Mouse (Mus musculus): ENCODE data around the gene Sucnr1. TPM values are rescaled to one million over a fixed set of nuclear protein-coding genes. Genes with fewer than 3 reads are reported as not detected.
"Not testable (repeated sequence)": the region's sequence is repeated elsewhere in the genome, so short reads cannot be mapped to it uniquely, and the experiment has no call there.

Gene Sucnr1
- polyA plus RNA-seq (2012; rRNA removed): 1.0 and 1.5 TPM in 2 replicates

DNA sequence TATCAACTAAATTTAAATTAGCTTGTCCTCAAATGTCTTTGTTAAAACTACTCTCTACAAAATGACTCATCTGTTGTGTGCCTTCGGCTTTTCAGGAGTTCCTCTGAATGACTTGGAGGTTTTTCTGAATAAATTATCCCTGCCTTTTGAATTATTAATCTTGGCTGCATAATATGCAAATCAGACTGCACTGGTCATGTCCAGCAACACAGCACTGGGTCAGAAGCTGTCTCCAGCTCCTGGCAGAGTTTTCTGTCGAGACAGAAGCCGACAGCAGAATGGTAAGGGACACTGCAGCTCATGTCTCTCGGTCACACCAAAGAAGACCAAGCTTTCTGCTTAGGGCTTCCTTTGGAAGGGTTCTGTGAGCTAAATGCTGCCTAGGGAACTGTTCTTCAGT is at the start of gene Sucnr1:
Sucnr1 (plus strand) TSS at position 222 of the 400 bp plus-strand sequence.
- no peak for DNase-seq (ENCODE audit: low read depth, low spot score)
- 77% methylated on average over 4 of the region's 4 CpGs for WGBS

DNA sequence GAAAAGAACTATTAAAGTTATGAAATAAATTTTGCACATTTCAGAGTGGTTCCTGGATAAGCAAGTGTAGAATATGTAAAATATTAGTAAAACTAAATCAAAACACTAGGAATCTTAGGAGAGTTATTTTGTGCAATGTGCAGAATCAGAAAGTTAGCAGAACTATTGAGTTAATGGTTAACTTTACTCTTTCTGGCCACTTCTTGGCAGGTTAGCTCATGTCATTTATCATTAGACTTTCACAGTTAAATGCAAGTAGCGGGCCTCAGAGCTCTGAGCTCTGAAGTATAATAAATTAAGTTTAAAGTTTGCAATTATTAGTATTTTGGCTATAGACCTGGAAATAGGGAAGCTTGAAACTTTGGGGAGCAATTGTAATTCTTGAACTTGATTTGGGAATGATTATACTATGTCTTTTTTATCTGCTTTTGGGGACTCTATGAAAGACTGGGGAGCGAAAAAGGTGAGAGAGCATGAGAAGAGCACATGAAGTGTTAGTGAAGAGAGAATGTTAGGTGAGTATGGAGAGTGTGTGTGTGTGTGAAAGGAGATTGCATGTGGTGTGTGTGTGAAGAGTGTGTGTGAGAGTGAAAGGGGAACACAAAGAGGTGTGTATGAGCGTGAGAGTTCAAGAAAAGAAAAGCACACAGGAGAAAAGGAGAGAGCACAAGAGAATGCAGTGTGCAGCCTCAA is 35.3 kb upstream of the Sucnr1 start:
- WGBS: 71% methylated on average over 3 of the region's 3 CpGs
- DNase-seq (ENCODE audit: low read depth, low spot score): no peak

DNA sequence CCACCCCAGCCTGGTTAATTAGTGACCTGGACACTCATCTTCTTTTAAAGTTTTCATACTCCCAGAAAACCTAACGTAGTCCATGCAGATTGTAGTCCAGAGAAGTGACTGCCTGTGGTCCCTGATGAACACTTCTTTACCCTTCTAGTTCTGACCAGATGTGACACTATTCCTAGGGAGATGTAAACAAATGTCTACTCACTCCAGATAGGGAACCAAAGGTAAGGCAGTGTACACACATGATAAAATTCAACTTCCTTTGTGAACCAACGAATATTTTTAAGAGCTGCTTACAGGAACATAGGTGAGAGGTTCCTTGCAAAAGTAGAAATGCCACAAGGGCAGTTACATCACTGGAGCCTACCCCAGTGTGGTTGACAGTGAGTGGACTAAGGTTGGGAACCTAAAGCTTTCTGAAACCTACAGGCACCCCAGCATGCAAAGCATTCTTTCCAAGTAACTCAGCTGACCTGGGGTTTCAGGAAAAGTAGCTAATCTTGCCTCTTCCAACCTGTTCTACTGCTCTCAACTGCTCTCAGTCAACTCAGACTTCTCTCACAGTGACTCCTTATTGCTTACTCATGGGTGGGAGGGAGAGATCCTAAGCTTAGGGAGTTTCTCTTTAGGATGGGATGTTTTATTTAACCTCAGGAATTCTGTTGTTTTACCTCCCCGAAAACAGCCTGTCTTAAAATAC is 28.3 kb upstream of the Sucnr1 start:
- 40% methylated on average over 3 of the region's 3 CpGs for WGBS
- no peak for DNase-seq (ENCODE audit: low read depth, low spot score)

DNA sequence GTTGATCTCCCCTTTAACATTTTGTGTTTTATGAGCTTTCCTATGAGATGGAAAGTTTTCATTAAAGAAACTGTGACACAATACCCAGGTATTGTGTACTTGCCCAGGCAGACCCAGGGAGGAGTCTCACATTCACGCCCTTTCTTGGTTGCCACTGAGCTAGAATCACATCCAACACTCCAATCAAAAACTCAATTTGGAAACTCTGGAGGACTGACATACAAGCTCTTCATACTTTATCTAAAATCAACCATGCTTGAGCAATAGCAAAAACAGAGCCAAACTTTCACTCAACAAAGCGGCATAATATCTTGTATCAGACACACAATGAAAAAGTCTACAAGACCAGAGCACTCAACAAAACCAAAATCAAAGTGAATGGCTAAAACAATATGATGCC is 27.7 kb upstream of the Sucnr1 start:
- 80% methylated on average over 2 of the region's 2 CpGs for WGBS

DNA sequence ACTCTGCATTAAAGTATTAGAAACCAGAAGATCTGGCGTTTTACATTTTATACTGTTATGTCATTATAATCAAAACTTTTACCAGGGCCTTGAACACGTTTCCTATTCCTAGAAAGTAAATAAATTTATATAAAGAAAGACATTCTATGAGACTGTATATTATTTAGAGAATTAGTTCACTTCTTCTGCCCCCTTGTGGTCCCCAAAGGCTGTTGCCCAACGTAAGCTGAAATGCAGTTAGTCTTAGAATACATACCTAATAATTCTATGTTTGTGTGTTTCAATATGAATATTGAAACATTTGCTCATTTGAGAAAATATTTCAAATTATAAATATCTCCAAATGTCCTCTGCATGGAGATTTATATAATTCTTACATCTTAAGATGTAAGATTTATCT is 25.2 kb upstream of the Sucnr1 start:
- DNase-seq (ENCODE audit: low read depth, low spot score): no peak
- 25% methylated on average over 3 of the region's 3 CpGs for WGBS

More for the DNA sequence above, 27.7 kb upstream of the Sucnr1 start:
- DNase-seq (ENCODE audit: low read depth, low spot score): no peak

DNA sequence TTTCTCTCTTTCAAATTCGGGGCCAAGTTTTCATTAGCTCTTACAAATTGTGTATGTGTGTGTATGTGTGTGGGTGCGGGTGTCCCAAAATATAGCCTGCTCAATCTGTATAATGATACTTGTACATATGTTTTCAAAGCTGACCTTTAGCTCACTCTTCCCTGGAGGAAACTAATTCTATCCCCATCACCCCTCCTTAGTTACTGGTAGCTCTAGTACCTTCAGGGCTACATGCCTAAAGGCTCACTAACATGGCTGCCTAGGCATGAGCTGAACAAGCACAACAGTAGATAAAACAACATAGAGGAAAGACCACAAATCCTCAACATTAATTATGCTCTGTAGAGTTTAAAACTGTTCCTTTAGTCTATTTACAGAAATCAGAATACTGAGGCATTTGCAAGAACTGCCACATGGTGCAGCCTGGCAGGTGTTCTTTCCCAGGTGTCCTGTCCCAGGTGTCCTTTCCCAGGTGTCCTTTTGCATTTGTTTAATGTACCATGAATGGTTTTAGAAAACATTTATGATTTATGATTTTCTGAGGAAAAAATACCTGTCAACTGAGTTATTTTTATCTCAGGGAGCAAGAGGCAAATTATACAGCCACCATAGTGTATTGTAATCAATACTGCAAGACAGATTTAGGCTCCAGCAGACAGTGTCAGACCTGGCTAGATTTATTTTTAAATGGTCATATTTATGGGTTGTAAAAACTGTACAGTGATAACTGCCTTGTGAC is 24.4 kb upstream of the Sucnr1 start:
- no peak for DNase-seq (ENCODE audit: low read depth, low spot score)
- WGBS: 66% methylated on average over 2 of the region's 2 CpGs

DNA sequence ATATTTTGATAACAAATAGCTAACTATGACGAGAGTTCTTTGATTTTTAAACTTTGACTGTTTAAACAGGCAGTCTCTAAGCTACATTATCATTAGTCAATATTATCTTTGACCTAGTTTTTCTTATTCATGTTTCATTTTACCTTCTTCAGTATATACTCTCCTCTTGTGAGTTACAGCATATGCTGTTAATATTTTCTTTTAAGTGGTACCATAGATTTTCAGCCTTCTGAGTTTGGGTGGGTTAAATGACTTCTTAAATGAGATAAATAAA is 23.9 kb upstream of the Sucnr1 start:
- no peak for DNase-seq (ENCODE audit: low read depth, low spot score)

DNA sequence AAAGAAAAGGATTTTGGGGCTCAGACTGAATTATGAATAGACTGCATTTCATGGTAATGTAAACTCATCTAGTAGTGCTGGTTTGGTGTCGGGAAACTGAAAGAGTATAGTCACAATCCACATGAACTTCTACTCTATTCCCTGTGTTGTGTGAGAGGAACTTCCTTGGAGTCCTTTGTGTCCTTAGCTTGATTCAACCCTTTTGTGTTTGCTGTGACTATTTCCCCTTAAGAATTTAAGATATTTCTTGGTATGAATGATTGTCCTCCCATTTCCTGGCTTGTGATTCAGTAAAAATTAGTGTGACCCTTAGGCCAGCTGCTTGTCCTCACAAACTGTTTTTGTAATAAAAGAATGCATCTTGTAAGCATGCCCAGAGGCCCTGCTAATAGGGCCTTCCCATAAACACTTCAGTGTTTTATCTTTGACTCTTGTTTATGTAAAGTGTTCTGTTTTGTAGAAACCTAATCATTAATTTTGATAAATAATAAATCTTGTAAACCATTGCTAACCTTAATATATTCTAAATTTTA is 2.7 kb upstream of the Sucnr1 start:
- WGBS: 73% methylated on average over 1 of the region's 1 CpGs
- DNase-seq (ENCODE audit: low read depth, low spot score): no peak

More for the DNA sequence above, 23.9 kb upstream of the Sucnr1 start:
- WGBS: 19% methylated on average over 1 of the region's 1 CpGs

DNA sequence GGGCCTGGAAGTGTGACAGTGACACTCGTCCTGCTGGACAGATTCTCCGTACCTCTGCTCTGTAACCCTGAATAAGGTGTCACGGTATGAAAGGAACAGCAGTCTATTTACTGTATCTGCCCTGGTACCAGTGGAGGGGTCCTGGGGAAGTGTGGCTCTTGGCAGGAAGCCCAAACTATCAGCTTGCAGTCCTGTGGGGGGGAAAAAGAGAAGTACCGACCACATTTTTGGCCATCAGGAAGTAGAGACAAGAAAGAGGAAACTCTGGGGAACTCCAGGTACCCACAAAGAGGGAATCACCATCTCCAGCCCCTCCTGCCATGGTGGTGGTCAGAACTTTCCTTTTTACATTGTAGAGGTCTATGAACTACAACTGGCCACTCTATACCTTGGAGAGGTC is 1.1 kb upstream of the Sucnr1 start:
- DNase-seq (ENCODE audit: low read depth, low spot score): no peak
- 68% methylated on average over 4 of the region's 4 CpGs for WGBS

DNA sequence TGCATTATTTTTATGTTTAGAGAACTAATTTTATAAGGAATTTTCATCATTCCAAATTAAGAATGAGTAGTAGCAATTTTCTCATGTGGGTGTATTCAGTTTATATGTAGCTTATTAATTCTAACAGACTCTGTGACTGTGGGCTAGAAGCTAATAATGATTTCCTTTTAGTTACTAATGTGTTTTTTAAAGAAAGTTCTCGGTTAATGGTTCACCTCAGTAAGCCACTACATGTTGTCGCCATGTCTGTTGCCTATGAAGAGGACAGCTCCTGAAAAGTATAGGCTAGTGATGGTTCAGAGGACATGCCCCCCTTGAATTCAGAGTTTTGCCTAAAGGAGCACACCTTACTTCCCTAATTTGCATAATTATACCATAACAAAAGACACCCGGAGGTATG is 1.1 kb downstream of the Sucnr1 start:
- DNase-seq (ENCODE audit: low read depth, low spot score): no peak
- 89% methylated on average over 3 of the region's 3 CpGs for WGBS

DNA sequence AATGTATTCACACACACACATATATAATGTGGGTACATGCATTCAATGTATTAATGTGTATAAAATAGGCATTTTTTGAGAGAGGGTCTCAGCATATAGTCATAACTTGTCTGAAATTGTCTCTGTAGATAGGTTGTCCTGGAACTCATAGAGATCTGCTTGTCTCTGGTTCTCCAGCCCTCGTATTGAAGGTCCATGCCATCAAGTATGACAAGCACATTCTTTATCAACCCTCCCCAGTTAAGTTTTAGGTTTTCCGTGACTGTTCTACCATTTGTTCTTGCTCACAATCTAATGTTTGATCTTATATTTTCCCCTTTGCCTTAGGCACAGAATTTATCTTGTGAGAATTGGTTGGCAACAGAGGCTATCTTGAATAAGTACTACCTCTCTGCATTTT is 4.1 kb downstream of the Sucnr1 start:
- DNase-seq (ENCODE audit: low read depth, low spot score): no peak
- 97% methylated on average over 2 of the region's 2 CpGs for WGBS

DNA sequence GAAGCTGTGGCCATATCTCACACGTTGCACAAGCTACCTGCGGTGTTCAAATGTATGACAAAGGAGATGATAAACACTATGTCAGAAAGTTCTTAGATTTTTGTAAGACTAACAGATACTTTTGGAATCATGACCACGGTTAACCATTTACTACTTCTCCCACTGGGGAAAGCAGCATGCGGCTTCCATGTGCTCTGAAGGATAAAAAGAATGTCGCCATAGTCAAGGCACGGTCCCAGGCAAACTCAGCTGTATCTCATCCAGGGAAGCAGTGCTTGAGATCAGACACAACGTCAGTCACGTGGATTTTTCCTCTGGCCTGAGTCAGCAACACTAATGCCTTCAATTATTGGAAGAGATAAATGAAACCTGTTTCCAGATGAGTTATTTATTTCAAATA is 9.7 kb downstream of the Sucnr1 start:
- 86% methylated on average over 8 of the region's 8 CpGs for WGBS
- no peak for DNase-seq (ENCODE audit: low read depth, low spot score)

DNA sequence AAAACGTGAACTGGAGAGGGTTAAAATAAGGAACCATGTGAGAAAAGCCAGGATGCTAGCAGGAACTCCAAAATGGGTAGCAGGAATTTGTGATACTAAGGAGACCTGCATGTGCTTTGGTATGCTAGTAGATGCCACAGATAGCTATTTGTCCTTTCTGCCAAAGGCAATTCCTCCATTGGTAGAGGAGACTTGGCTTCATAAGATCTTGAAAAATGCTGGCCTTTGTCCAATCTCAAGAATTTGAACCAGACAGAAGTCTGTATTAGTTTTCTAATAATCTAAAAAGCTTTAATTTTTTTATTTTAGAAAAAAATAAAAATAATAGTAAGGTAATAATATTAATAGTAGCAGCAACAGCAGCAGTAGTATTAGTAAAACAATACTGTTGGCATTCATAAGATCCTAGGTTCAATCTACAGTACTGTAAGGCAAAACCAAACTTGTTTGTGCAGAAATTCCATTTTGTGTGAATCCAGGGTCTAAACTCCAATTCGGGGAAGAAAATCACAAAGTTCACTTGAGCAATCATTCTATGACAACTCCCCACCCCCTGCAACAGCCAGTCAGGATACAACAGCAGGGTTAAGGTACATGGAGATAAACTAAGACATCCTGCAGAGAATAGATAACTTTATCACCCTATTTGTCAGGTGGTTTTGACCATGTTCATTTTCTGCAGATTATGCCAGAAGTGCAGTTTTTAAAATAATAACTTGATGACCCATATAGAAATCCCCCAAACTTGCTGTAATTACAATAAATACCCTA is 12.9 kb downstream of the Sucnr1 start:
- no peak for DNase-seq (ENCODE audit: low read depth, low spot score)
- WGBS: 44% methylated on average over 2 of the region's 2 CpGs

DNA sequence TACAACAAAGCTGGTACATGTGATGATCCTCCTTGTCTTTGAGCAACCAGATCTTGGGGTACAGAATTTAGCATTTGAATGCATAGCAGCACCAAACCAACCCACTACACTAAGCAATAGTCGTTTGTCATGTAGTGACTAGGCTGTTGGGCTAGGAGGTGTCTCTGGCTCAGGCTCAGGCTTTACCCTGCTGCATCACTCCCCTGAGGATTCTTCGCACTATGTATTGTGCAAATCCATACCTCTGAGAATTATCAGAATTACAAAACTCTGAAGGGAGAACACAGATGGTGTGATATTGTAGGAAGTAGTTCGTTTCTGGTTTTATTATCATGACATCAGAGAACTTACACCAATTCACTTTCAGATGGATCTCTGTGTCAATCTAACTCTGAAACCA is 15.3 kb downstream of the Sucnr1 start:
- DNase-seq (ENCODE audit: low read depth, low spot score): no peak
- WGBS: 50% methylated on average over 3 of the region's 3 CpGs

DNA sequence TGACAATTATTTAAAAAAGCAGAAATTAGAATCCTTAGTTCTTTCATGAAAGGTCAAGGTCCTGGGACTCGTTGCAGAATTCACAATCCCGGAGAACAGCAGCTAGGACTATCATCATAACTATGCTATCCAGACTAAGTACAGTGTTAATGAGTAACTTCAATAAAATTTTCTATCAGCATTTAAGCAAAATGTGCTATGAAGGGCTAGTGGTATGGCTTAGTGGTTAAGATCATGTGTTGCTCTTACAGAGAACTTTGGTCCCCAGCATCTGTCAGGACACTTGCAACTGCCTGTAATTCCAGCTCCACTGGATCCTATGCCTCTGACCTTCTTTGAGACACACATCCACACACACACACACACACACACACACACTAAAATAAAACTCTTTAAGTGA is 15.8 kb downstream of the Sucnr1 start:
- WGBS: 37% methylated on average over 2 of the region's 2 CpGs
- DNase-seq (ENCODE audit: low read depth, low spot score): no peak

DNA sequence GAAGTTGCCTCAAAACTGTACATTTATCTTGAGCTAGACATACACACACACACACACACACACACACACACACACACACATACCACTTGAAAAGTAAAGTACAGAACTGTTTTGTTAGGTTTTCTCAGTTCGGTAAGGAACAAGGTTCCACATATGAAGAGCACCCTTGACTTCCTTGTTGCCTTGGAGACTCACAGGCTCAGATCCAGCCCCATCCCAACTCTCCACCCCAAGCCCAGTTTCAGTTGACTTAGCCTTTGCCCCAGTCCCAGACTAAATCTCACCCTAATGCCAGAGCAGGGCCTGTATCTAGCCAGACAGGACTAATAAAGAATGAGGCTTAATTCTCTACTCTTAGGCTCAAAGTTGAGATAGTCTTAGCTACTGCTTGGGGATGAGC is 16.9 kb downstream of the Sucnr1 start:
- no peak for DNase-seq (ENCODE audit: low read depth, low spot score)
- 19% methylated on average over 1 of the region's 1 CpGs for WGBS

DNA sequence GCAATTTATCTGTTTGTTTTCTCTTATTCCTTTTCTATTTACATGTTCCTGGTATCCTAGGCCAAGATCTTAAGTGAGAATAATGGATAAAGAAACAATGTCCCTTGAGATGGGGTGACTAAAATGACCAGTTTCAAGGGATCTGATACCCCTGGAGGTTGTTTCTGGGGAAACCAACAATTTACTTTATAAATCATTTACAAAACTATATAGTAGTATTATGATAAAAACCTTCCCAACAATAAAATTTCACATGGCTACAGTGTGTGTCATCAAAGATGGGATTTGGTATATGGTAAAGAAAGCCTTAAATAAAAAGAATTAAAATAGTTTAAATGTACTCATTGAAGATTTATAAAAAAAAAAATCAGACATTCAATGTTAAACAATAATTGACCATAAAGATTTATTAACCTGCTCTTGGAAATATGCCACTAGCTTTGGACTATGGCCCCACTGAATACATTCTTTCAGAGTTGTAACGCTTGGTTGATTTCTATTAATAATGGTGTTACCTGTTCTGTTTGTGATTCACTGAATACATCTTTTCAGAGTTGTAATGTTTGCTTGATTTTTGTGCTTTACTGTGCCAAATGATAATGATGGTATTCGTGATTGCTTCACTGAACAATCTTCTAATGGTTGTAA is 22.9 kb downstream of the Sucnr1 start:
- no peak for DNase-seq (ENCODE audit: low read depth, low spot score)
- 34% methylated on average over 2 of the region's 2 CpGs for WGBS

DNA sequence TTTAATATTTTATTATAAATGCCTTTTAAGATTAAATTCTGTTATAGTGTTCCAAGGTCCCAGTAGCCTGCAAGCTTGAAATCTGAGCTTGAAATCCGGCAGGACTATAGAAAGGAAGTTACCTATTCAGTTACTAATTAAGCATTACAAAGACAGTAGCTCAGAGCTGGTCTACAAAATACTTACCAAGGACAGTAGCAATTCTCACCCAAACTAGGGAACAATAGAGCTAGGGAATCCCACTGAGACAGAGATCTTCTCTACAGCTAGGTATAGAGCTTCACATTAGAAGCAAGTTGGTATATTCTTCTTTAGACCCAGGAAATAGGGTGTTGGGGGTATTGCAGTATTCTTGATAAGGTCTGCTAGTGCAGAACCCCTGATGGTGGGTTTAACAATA is 24.8 kb downstream of the Sucnr1 start:
- WGBS: 58% methylated on average over 1 of the region's 1 CpGs
- not testable (repeated sequence) for DNase-seq (ENCODE audit: low read depth, low spot score)

DNA sequence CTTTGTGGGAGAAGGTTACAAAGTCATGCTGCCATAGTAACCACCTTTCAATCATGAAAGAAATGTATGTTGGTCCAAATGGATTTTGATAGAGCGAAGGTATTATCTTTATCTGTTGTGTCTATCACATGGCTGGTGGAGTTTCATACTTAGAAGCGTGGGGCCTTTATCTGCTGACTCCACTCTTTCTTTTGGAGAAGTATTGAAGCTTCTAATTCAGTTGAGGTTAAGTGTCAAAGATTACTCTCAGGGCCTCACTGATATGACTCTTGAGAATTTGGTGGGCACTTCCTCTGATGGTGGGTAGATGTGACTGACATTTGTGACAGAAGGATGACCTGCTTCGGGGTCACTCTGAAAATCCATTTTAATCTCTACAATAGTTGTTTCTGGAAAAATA is 26.1 kb downstream of the Sucnr1 start:
- DNase-seq (ENCODE audit: low read depth, low spot score): no peak
- WGBS: 94% methylated on average over 3 of the region's 3 CpGs

DNA sequence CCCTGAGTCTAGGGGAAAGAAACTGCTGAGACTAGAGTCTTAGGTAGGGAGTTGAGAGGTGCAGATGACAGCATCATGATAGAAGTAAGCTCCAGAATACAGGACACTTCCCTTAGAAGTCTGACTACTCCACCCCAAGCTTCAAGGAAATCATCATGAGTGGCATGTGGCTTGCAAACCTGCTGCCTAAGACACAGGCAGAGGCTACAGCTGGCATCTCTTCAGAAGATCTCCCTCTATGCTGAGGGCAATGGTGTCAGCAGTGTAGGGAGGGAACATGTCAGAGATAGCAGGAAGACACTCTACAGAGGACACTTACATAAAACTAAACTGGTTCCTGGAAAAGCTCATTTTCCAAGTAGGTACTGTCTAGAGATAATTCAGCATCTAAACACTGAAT is 27.1 kb downstream of the Sucnr1 start:
- DNase-seq (ENCODE audit: low read depth, low spot score): no peak

All from large intestine, adult 2 months (tissue).